ENCODE assay signal across 20 mouse cellular contexts in the genomic region with DNA sequence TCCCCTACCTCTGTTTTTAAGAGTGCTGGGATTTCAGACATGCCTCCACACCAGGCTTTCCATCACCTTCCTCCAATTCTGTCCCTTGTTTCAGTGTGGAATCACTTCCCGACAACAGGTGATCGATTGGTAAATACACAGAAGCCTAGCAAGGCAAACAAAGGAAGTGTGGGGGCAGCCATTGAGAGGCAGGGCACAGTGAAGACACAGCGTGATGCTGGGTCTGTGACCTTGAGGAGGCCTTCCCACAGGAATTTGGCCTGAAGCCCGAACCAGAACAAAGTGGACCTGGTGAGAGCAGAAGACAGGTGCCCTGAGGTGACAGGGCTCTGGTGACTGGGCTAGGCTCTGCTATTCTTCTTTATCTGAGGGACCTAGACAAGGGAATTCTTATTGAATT. TPM values are rescaled to one million over a fixed set of nuclear protein-coding genes. Genes with fewer than 3 reads are reported as not detected.
DNase-seq lines count a peak whose midpoint lies in the region; ATAC-seq and TF ChIP-seq lines count a peak whose summit lies in the region.
"Had no signal": no experiment of that assay in that cellular context is flagged by ENCODE, and none has a peak within 500 bp of the region (broad histone marks: within the 10 kb centered on the region; RNA-seq: fewer than 3 reads in every experiment).

No protein-coding gene starts in this region.

- WGBS in heart, embryonic 13.5 days: 29% methylated on average over 4 of the region's 4 CpGs
- WGBS in liver, embryonic 12.5 days (ENCODE audit: insufficient replicate concordance): 55% methylated on average over 4 of the region's 4 CpGs
- WGBS in liver, adult 2 months: 4% methylated on average over 4 of the region's 4 CpGs

- H3K27ac ChIP-seq in heart, embryonic 13.5 days (replicated peaks): peak overlapping the region; percentile 71
- no peak overlapping the region for H3K27ac ChIP-seq in liver, embryonic 12.5 days
- H3K27ac ChIP-seq in liver, adult 2 months (replicated peaks; ENCODE audit: insufficient read depth, low read depth, low read length): no peak overlapping the region
- H3K27ac ChIP-seq: embryonic facial prominence, embryonic 12.5 days; neural tube, embryonic 15.5 days; stomach, embryonic 15.5 days had no signal

- ATAC-seq in heart, embryonic 13.5 days (ENCODE audit: extremely low read depth, insufficient number of reproducible peaks, low FRiP score, low TSS enrichment): no peak; the same call in 1 of the 2 replicates
- ATAC-seq in liver, embryonic 12.5 days: no peak
- ATAC-seq: intestine, embryonic 16.5 days had no signal

- H3K9me3 ChIP-seq in heart, embryonic 13.5 days: no peaks in the 10 kb centered on the region
- no peaks in the 10 kb centered on the region for H3K9me3 ChIP-seq in liver, embryonic 12.5 days (replicated peaks)
- H3K9me3 ChIP-seq: embryonic facial prominence, embryonic 12.5 days; neural tube, embryonic 15.5 days; stomach, embryonic 15.5 days had no signal

- H3K9ac ChIP-seq in heart, embryonic 13.5 days: no peak overlapping the region
- H3K9ac ChIP-seq in liver, embryonic 12.5 days: no peak overlapping the region
- H3K9ac ChIP-seq in liver, adult 2 months (ENCODE audit: low read depth, low read length): no peak overlapping the region
- H3K9ac ChIP-seq: embryonic facial prominence, embryonic 12.5 days; neural tube, embryonic 15.5 days; stomach, embryonic 15.5 days had no signal

- no peak for TF ChIP-seq POLR2A in liver, adult 2 months (IDR thresholded peaks at IDR 0.05; ENCODE audit: extremely low read depth, insufficient read depth, low read length)

- peaks cover 7% of the 10 kb centered on the region; the same call in 1 of the 2 replicates for H3K27me3 ChIP-seq in heart, embryonic 13.5 days (replicated peaks)
- H3K27me3 ChIP-seq in liver, embryonic 12.5 days (replicated peaks): peaks cover 19% of the 10 kb centered on the region
- no peaks in the 10 kb centered on the region for H3K27me3 ChIP-seq in liver, adult 2 months (ENCODE audit: control insufficient read depth, insufficient read depth, low read length)
- H3K27me3 ChIP-seq: embryonic facial prominence, embryonic 12.5 days; neural tube, embryonic 15.5 days; stomach, embryonic 15.5 days had no signal

- peaks cover 4% of the 10 kb centered on the region; the same call in 1 of the 2 replicates for H3K4me1 ChIP-seq in heart, embryonic 13.5 days
- H3K4me1 ChIP-seq in liver, embryonic 12.5 days: no peaks in the 10 kb centered on the region
- H3K4me1 ChIP-seq in liver, adult 2 months (ENCODE audit: control insufficient read depth, insufficient read depth, low read length): peaks cover 7% of the 10 kb centered on the region; the same call in 1 of the 2 replicates
- H3K4me1 ChIP-seq: embryonic facial prominence, embryonic 12.5 days; stomach, embryonic 15.5 days had no signal

- intact Hi-C loops in heart, postnatal 36 days (cut with DNase I): no loop called here

- H3K79me2 ChIP-seq in liver, adult 2 months (ENCODE audit: control insufficient read depth, insufficient read depth, low read length): no peaks in the 10 kb centered on the region

- no peak for DNase-seq in heart, postnatal 36 days
- peak; percentile 13 for DNase-seq in liver
- DNase-seq in liver, adult 2 months (ENCODE audit: extremely low read depth, low read depth, low spot score): peak; percentile 67
- no peak for DNase-seq in lung, postnatal 4 days
- DNase-seq in B cell, adult 2 months: no peak
- DNase-seq: cerebellum, postnatal 25 days; gastrocnemius, postnatal 25 days; kidney, postnatal 10 days; lung, postnatal 10 days; thymus, postnatal 36 days had no signal

- H3K4me2 ChIP-seq in heart, embryonic 13.5 days: no peak overlapping the region
- H3K4me2 ChIP-seq in liver, embryonic 12.5 days: no peak overlapping the region
- H3K4me2 ChIP-seq: embryonic facial prominence, embryonic 12.5 days; neural tube, embryonic 15.5 days; stomach, embryonic 15.5 days had no signal

- H3K36me3 ChIP-seq in heart, embryonic 13.5 days: no peaks in the 10 kb centered on the region
- no peaks in the 10 kb centered on the region for H3K36me3 ChIP-seq in liver, embryonic 12.5 days
- H3K36me3 ChIP-seq in liver, adult 2 months (ENCODE audit: control insufficient read depth, insufficient read depth, low read length): no peaks in the 10 kb centered on the region
- H3K36me3 ChIP-seq: embryonic facial prominence, embryonic 12.5 days; neural tube, embryonic 15.5 days; stomach, embryonic 15.5 days had no signal

- TF ChIP-seq CTCF in liver, adult 2 months (IDR thresholded peaks at IDR 0.05; ENCODE audit: low read depth, low read length): no peak

- no peak overlapping the region for H3K4me3 ChIP-seq in heart, embryonic 13.5 days
- no peak overlapping the region for H3K4me3 ChIP-seq in liver, embryonic 12.5 days
- H3K4me3 ChIP-seq in liver, adult 2 months (ENCODE audit: insufficient read depth, low read depth, low read length): no peak overlapping the region
- H3K4me3 ChIP-seq: embryonic facial prominence, embryonic 12.5 days; neural tube, embryonic 15.5 days; stomach, embryonic 15.5 days had no signal

RNA-seq across cellular contexts. Expression of a gene that starts 15.8 kb away (rescaled TPM):
- 1.4 and 5.2 TPM in 2 replicates for polyA plus RNA-seq in heart, embryonic 13.5 days (2015; fragmentation: Nextera tagmentation; extraction: Ambion mirVana)
- total RNA-seq in heart, postnatal 36 days (2021): under 1 TPM; 0.19 to 0.33 TPM
- 102 TPM in 2 replicates for polyA plus RNA-seq in liver, embryonic 12.5 days (2016; fragmentation: Nextera tagmentation; extraction: Ambion mirVana)
- total RNA-seq in liver, adult 2 months (2014; rRNA removed): 1,696 and 1,845 TPM in 2 replicates
- polyA plus RNA-seq in liver, adult 2 months (2012; rRNA removed): 3,073 and 3,421 TPM in 2 replicates

RNA-seq across cellular contexts. Expression of a gene that starts 20.1 kb away (rescaled TPM):
- not detected in 2 replicates for polyA plus RNA-seq in heart, embryonic 13.5 days (2015; fragmentation: Nextera tagmentation; extraction: Ambion mirVana)
- not detected for total RNA-seq in heart, postnatal 36 days (2021)
- polyA plus RNA-seq in liver, embryonic 12.5 days (2016; fragmentation: Nextera tagmentation; extraction: Ambion mirVana): not detected in 2 replicates
- not detected in 2 replicates for total RNA-seq in liver, adult 2 months (2014; rRNA removed)
- polyA plus RNA-seq in liver, adult 2 months (2012; rRNA removed): not detected in 2 replicates
- total RNA-seq: MEL had no signal
- polyA plus RNA-seq: C2C12; embryonic facial prominence, embryonic 12.5 days; hindbrain, embryonic 11.5 days; intestine, embryonic 16.5 days; neural tube, embryonic 15.5 days; small intestine, adult 2 months; stomach, embryonic 15.5 days had no signal

RNA-seq across cellular contexts. Expression of a gene that starts 30.9 kb away (rescaled TPM):
- 48.8 and 53.2 TPM in 2 replicates for polyA plus RNA-seq in heart, embryonic 13.5 days (2015; fragmentation: Nextera tagmentation; extraction: Ambion mirVana)
- total RNA-seq in heart, postnatal 36 days (2021): 1 to 10 TPM; 3.4 to 5.2 TPM
- polyA plus RNA-seq in liver, embryonic 12.5 days (2016; fragmentation: Nextera tagmentation; extraction: Ambion mirVana): 42.2 and 42.4 TPM in 2 replicates
- total RNA-seq in liver, adult 2 months (2014; rRNA removed): 1.9 and 4.0 TPM in 2 replicates
- polyA plus RNA-seq in liver, adult 2 months (2012; rRNA removed): 2.7 and 3.1 TPM in 2 replicates

RNA-seq across cellular contexts. Expression of a gene that starts 31.2 kb away (rescaled TPM):
- polyA plus RNA-seq in heart, embryonic 13.5 days (2015; fragmentation: Nextera tagmentation; extraction: Ambion mirVana): 12.3 and 14.6 TPM in 2 replicates
- total RNA-seq in heart, postnatal 36 days (2021): 1 to 10 TPM; 2.3 to 2.9 TPM
- polyA plus RNA-seq in liver, embryonic 12.5 days (2016; fragmentation: Nextera tagmentation; extraction: Ambion mirVana): 10.4 and 14.1 TPM in 2 replicates
- 1.4 and 1.9 TPM in 2 replicates for total RNA-seq in liver, adult 2 months (2014; rRNA removed)
- 1.9 and 2.1 TPM in 2 replicates for polyA plus RNA-seq in liver, adult 2 months (2012; rRNA removed)

RNA-seq across cellular contexts. Expression of a gene that starts 46.7 kb away (rescaled TPM):
- polyA plus RNA-seq in heart, embryonic 13.5 days (2015; fragmentation: Nextera tagmentation; extraction: Ambion mirVana): 1.2 and 2.1 TPM in 2 replicates
- total RNA-seq in heart, postnatal 36 days (2021): 1 to 10 TPM in 1 of 2 experiments, under 1 TPM in 1; 0.94 to 2.1 TPM
- 23.4 and 24.6 TPM in 2 replicates for polyA plus RNA-seq in liver, embryonic 12.5 days (2016; fragmentation: Nextera tagmentation; extraction: Ambion mirVana)
- total RNA-seq in liver, adult 2 months (2014; rRNA removed): 40.7 and 56.7 TPM in 2 replicates
- 58.1 and 212 TPM in 2 replicates for polyA plus RNA-seq in liver, adult 2 months (2012; rRNA removed)

Comparison
In these comparisons a context has a peak if more than half of its experiments do, and no peak if none do; other contexts are left out.
1. RNA of a gene that starts 30.9 kb away (polyA plus RNA-seq): 48.8 to 53.2 TPM in heart, embryonic 13.5 days and 42.2 to 42.4 TPM in liver, embryonic 12.5 days; 2.7 to 3.1 TPM in liver, adult 2 months; every median in the first group is over 10 times any median in the second.
2. DNase-seq: peak in liver (single experiment) and liver, adult 2 months (single experiment); none in heart, postnatal 36 days (0 of 2), lung, postnatal 4 days (0 of 2) and B cell, adult 2 months (0 of 2).
3. RNA of a gene that starts 15.8 kb away (polyA plus RNA-seq): 3,073 to 3,421 TPM in liver, adult 2 months and 102 TPM in liver, embryonic 12.5 days; 1.4 to 5.2 TPM in heart, embryonic 13.5 days; every median in the first group is over 10 times any median in the second.